35 mouse cellular contexts compared by ENCODE assay signal in the genomic region with DNA sequence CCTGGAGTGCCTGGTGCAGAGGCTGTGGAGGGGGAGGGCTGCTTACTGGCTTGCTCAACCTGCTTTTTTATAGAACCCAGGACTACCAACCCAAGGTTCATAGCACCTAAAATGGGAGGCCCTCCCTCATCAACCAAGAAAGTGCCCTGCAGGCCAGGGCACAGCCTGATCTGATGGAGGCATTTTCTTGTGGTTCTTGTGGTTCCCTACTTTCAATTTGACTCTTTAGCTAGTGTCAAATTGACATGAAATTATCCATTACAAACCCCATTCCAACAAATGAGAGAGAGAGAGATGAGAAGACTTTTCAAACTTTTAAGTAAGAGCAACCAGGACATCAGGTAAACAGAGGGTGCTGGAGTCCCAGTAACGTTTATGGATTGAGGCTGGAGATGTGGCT.
"Had no signal": no experiment of that assay in that cellular context is flagged by ENCODE, and none has a peak within 500 bp of the region (broad histone marks: within the 10 kb centered on the region; RNA-seq: fewer than 3 reads in every experiment).

No protein-coding gene starts in this region.

- DNase-seq: heart, postnatal 10 days; heart, postnatal 14 days; heart, postnatal 36 days; heart, postnatal 4 days; kidney, adult 11 months; kidney, adult 18-20 months; kidney, adult 2 months; kidney, adult 8-10 months; kidney, adult 9 months; kidney, postnatal 10 days; kidney, postnatal 14 days; kidney, postnatal 36 days; kidney, postnatal 4 days; layer of hippocampus, adult 9-11 months; layer of hippocampus, postnatal 36 days had no signal

- H3K9me3 ChIP-seq: heart, embryonic 10.5 days; heart, embryonic 12.5 days; heart, embryonic 13.5 days; heart, embryonic 15.5 days; hindbrain, embryonic 12.5 days; hindbrain, embryonic 13.5 days; hindbrain, embryonic 15.5 days; intestine, embryonic 15.5 days; kidney, embryonic 15.5 days had no signal

- H3K27ac ChIP-seq: heart, embryonic 10.5 days; heart, embryonic 13.5 days; heart, embryonic 15.5 days; hindbrain, embryonic 10.5 days; hindbrain, embryonic 12.5 days; hindbrain, embryonic 13.5 days; hindbrain, embryonic 14.5 days; hindbrain, embryonic 15.5 days; hindbrain, postnatal 0 days; intestine, embryonic 15.5 days; kidney, embryonic 15.5 days; kidney, postnatal 0 days; layer of hippocampus, adult 2 months; left cerebral cortex, adult 2 months had no signal

- H3K9ac ChIP-seq: heart, embryonic 12.5 days; heart, embryonic 13.5 days; heart, embryonic 15.5 days; hindbrain, embryonic 12.5 days; hindbrain, embryonic 13.5 days; hindbrain, embryonic 14.5 days; hindbrain, embryonic 15.5 days; intestine, embryonic 15.5 days; kidney, embryonic 15.5 days had no signal

- ATAC-seq: hindbrain, embryonic 16.5 days; hindbrain, postnatal 0 days; inflammation-experienced regulatory T-cells, adult 6 months; intestine, embryonic 15.5 days; intestine, embryonic 16.5 days; intestine, postnatal 0 days had no signal

- H3K4me3 ChIP-seq: heart, embryonic 10.5 days; heart, embryonic 12.5 days; heart, embryonic 13.5 days; heart, embryonic 15.5 days; hindbrain, embryonic 10.5 days; hindbrain, embryonic 12.5 days; hindbrain, embryonic 13.5 days; hindbrain, embryonic 15.5 days; intestine, embryonic 15.5 days; kidney, embryonic 15.5 days; layer of hippocampus, adult 2 months; left cerebral cortex, adult 2 months had no signal

- H3K4me1 ChIP-seq: heart, embryonic 10.5 days; heart, embryonic 12.5 days; heart, embryonic 13.5 days; heart, embryonic 15.5 days; hindbrain, embryonic 12.5 days; hindbrain, embryonic 13.5 days; hindbrain, embryonic 15.5 days; intestine, embryonic 15.5 days; kidney, embryonic 15.5 days had no signal

- H3K4me2 ChIP-seq: heart, embryonic 11.5 days; heart, embryonic 12.5 days; heart, embryonic 13.5 days; heart, embryonic 15.5 days; hindbrain, embryonic 12.5 days; hindbrain, embryonic 13.5 days; hindbrain, embryonic 14.5 days; hindbrain, embryonic 15.5 days; intestine, embryonic 15.5 days; kidney, embryonic 15.5 days had no signal

- H3K27me3 ChIP-seq: heart, embryonic 12.5 days; heart, embryonic 13.5 days; heart, embryonic 15.5 days; hindbrain, embryonic 13.5 days; hindbrain, embryonic 15.5 days; intestine, embryonic 15.5 days; kidney, embryonic 15.5 days had no signal
